Mouse (Mus musculus) heart, adult 2 months (tissue): ENCODE results near the gene Rab29. TPM values are rescaled to one million over a fixed set of nuclear protein-coding genes. Genes with fewer than 3 reads are reported as not detected.

Experiments
- DNase-seq, 2 experiments: peaks; one replicate each; pipeline ENCODE4 v3.0.0; 2021
- H3K27ac ChIP-seq: fragments of 200-600 bp; 2 replicates; pipeline ENCODE4 v1.8.1; 2022
- H3K27me3 ChIP-seq: fragments of 200-500 bp; 2 replicates; pipeline ENCODE4 v1.6.1; 2012; ENCODE audit warnings: mild to moderate bottlenecking, low read length, inconsistent platforms, mixed read lengths; ENCODE audit not compliant: control insufficient read depth, insufficient read depth
- H3K36me3 ChIP-seq: fragments of 200-500 bp; 2 replicates; pipeline ENCODE4 v1.6.1; 2012; ENCODE audit warnings: low read length, inconsistent platforms; ENCODE audit not compliant: control insufficient read depth, insufficient read depth
- H3K4me1 ChIP-seq: fragments of 200-500 bp; 2 replicates; pipeline ENCODE4 v1.6.1; 2011; ENCODE audit warnings: low read length; ENCODE audit not compliant: control insufficient read depth, insufficient read depth
- H3K4me3 ChIP-seq: fragments of 200-600 bp; 2 replicates; pipeline ENCODE4 v1.8.1; 2022
- H3K79me2 ChIP-seq: fragments of 200-500 bp; replicated peaks from 2 replicates; pipeline ENCODE4 v1.6.1; 2012; ENCODE audit warnings: mild to moderate bottlenecking, inconsistent platforms, low read length, moderate library complexity, mixed read lengths; ENCODE audit not compliant: control insufficient read depth, insufficient read depth
- H3K9ac ChIP-seq: fragments of 200-500 bp; 2 replicates; pipeline ENCODE4 v1.6.1; 2012; ENCODE audit warnings: low read depth, mild to moderate bottlenecking, control low read depth, inconsistent platforms, low read length, mixed read lengths
- CTCF ChIP-seq: fragments of 200-600 bp; IDR thresholded peaks from 2 replicates; pipeline ENCODE4 v1.8.1; 2022; ENCODE audit warnings: antibody characterized with exemption, mild to moderate bottlenecking, moderate library complexity
- EP300 ChIP-seq: fragments of 200-500 bp; IDR thresholded peaks from 2 replicates; pipeline ENCODE4 v1.6.1; 2011; ENCODE audit warnings: low read depth, low read length, control low read depth; ENCODE audit not compliant: insufficient read depth
- POLR2A ChIP-seq: fragments of 200-500 bp; IDR thresholded peaks from 2 replicates; pipeline ENCODE4 v1.6.1; 2011; ENCODE audit warnings: mild to moderate bottlenecking, low read depth, low read length, control low read depth; ENCODE audit not compliant: insufficient read depth
- WGBS: fragments of 180-500 bp; shearing (Covaris S2); methylation state at CpG from one replicate; pipeline ENCODE4 v1.1.7; 2018; 5-methylcytosine and 5-hydroxymethylcytosine counted together
- intact Hi-C: fragments of 180-260 bp; cut with DNase I; formaldehyde crosslinking; loops from one replicate; pipeline ENCODE4 v1.15.1; 2025
- polyA plus RNA-seq: library from polyadenylated mRNA; depleted of rRNA; stranded (reverse); fragments of >200 nt; gene quantifications from 2 replicates; pipeline ENCODE4 v1.2.3, GENCODE M21; 2012
- total RNA-seq, 2 experiments: library from RNA; stranded (reverse); gene quantifications; 2 replicates each; pipeline ENCODE4 v1.2.3; 2021

The Rab29 gene
- total and polyA plus RNA-seq, 3 experiments = 11.2 to 17.4 (median 11.8) TPM

GRCm38 (mm10) chr1:131830561-131830960 lies 36.5 kb upstream of the Rab29 start:
- 67% methylated on average over 15 of the region's 15 CpGs for WGBS
- H3K4me3 ChIP-seq = peak overlapping the region; percentile 8; the same call in 1 of the 2 replicates
- intact Hi-C loops = no loop called here
- DNase-seq = peak; percentile 42 to 61
- H3K36me3 ChIP-seq = peaks cover 8% of the 10 kb centered on the region
- no peak for TF ChIP-seq CTCF
- TF ChIP-seq POLR2A = 0 out of 2 replicates have a peak, but pooled peaks have one; percentile 9
- H3K27ac ChIP-seq = peak overlapping the region; percentile 40; the same call in 1 of the 2 replicates
- peak overlapping the region; percentile 24; the same call in 1 of the 2 replicates for H3K9ac ChIP-seq
- H3K27me3 ChIP-seq = no peaks in the 10 kb centered on the region
- no peaks in the 10 kb centered on the region for H3K79me2 ChIP-seq
- H3K4me1 ChIP-seq = peaks cover 13% of the 10 kb centered on the region

GRCm38 (mm10) chr1:131830971-131831641 lies 35.9 kb upstream of the Rab29 start:
- no peaks in the 10 kb centered on the region for H3K79me2 ChIP-seq
- H3K36me3 ChIP-seq = peaks cover 8% of the 10 kb centered on the region
- peak overlapping the region; percentile 24; the same call in 1 of the 2 replicates for H3K9ac ChIP-seq
- no peaks in the 10 kb centered on the region for H3K27me3 ChIP-seq
- WGBS = 72% methylated on average over 8 of the region's 8 CpGs
- peaks cover 13% of the 10 kb centered on the region for H3K4me1 ChIP-seq
- peak overlapping the region; percentile 8; the same call in 1 of the 2 replicates for H3K4me3 ChIP-seq
- DNase-seq = no peak
- peak overlapping the region; percentile 40; the same call in 1 of the 2 replicates for H3K27ac ChIP-seq
- TF ChIP-seq POLR2A = no peak
- TF ChIP-seq EP300 = no peak
- TF ChIP-seq CTCF = no peak
- intact Hi-C loops = no loop called here

GRCm38 (mm10) chr1:131837035-131837434 lies 30.0 kb upstream of the Rab29 start:
- Histone ChIP-seq H3K27me3 (no peaks in the 10 kb centered on the region), H3K36me3 (no peaks in the 10 kb centered on the region), H3K79me2 (no peaks in the 10 kb centered on the region), H3K4me1 (peaks cover 1% of the 10 kb centered on the region; the same call in 1 of the 2 replicates), H3K4me3 (no peak overlapping the region), H3K27ac (no peak overlapping the region), H3K9ac (no peak overlapping the region)
- WGBS = 89% methylated on average over 3 of the region's 3 CpGs
- no peak for TF ChIP-seq CTCF
- no peak for TF ChIP-seq EP300
- no peak for TF ChIP-seq POLR2A
- DNase-seq = no peak
- intact Hi-C loops = no loop called here

- H3K27ac ChIP-seq = peak overlapping the region; percentile 7; the same call in 1 of the 2 replicates
- H3K4me3 ChIP-seq = no peak overlapping the region
- no peaks in the 10 kb centered on the region; the same call in 1 of the 2 replicates for H3K36me3 ChIP-seq
- intact Hi-C loops = no loop called here
- no peaks in the 10 kb centered on the region; the same call in 1 of the 2 replicates for H3K4me1 ChIP-seq
- no peak for DNase-seq
- H3K27me3 ChIP-seq = no peaks in the 10 kb centered on the region
- H3K79me2 ChIP-seq = no peaks in the 10 kb centered on the region
- 70% methylated on average over 5 of the region's 5 CpGs for WGBS
- H3K9ac ChIP-seq = no peak overlapping the region
- TF ChIP-seq CTCF (no peak), POLR2A (no peak), EP300 (no peak)
These were observed 28.5 kb upstream of the Rab29 start for GRCm38 (mm10) chr1:131838542-131838941.

- 34% methylated on average over 2 of the region's 2 CpGs for WGBS
- H3K79me2 ChIP-seq = no peaks in the 10 kb centered on the region
- DNase-seq = peak; percentile 44 to 71
- H3K9ac ChIP-seq = no peak overlapping the region
- H3K4me3 ChIP-seq = no peak overlapping the region
- no peaks in the 10 kb centered on the region for H3K27me3 ChIP-seq
- H3K36me3 ChIP-seq = no peaks in the 10 kb centered on the region; the same call in 1 of the 2 replicates
- TF ChIP-seq POLR2A (no peak), CTCF (no peak), EP300 (no peak)
- intact Hi-C loops = no loop called here
- peak overlapping the region; percentile 33 for H3K27ac ChIP-seq
- H3K4me1 ChIP-seq = no peaks in the 10 kb centered on the region; the same call in 1 of the 2 replicates
These were observed 27.7 kb upstream of the Rab29 start for GRCm38 (mm10) chr1:131839279-131839678.

- H3K9ac ChIP-seq = no peak overlapping the region
- H3K4me3 ChIP-seq = no peak overlapping the region
- H3K27ac ChIP-seq = peak overlapping the region; percentile 64
- TF ChIP-seq EP300 (no peak), POLR2A (no peak), CTCF (no peak)
- H3K79me2 ChIP-seq = no peaks in the 10 kb centered on the region
- 69% methylated on average over 4 of the region's 4 CpGs for WGBS
- H3K27me3 ChIP-seq = no peaks in the 10 kb centered on the region
- DNase-seq = peak in 1 of 2 experiments; percentile 17
- H3K4me1 ChIP-seq = no peaks in the 10 kb centered on the region; the same call in 1 of the 2 replicates
- no peaks in the 10 kb centered on the region; the same call in 1 of the 2 replicates for H3K36me3 ChIP-seq
- intact Hi-C loops = no loop called here
These were observed 24.8 kb upstream of the Rab29 start for GRCm38 (mm10) chr1:131842221-131842620.
